19 mouse cellular contexts compared by ENCODE assay signal in genomic region chr8:128166097-128166496, GRCm38 (mm10).
DNase-seq lines count a peak whose midpoint lies in the region; ATAC-seq and TF ChIP-seq lines count a peak whose summit lies in the region.
"Had no signal": no experiment of that assay in that cellular context is flagged by ENCODE, and none has a peak within 500 bp of the region (broad histone marks: within the 10 kb centered on the region; RNA-seq: fewer than 3 reads in every experiment).

No protein-coding gene starts in this region.

- H3K4me3 ChIP-seq in layer of hippocampus, adult 2 months = no peak overlapping the region
- H3K4me3 ChIP-seq: hindbrain, embryonic 12.5 days; limb, embryonic 13.5 days; megakaryocyte, embryonic 14.5 days had no signal

- intact Hi-C loops in heart, postnatal 25 days (cut with DNase I) = no loop called here

- no peak for TF ChIP-seq CTCF in layer of hippocampus, adult 2 months (conservative IDR thresholded peaks at IDR 0.05)

- peak; percentile 92 for ATAC-seq in megakaryocyte, adult 5-6 weeks (ENCODE audit: poor library complexity, severe bottlenecking)
- no peak for ATAC-seq in erythroblast, adult 5-6 weeks (replicated peaks; ENCODE audit: low FRiP score, poor library complexity, severe bottlenecking)
- ATAC-seq: liver, postnatal 0 days; midbrain, embryonic 16.5 days had no signal

- DNase-seq in heart, adult 18-20 months = peak; percentile 10 to 12
- DNase-seq in heart, postnatal 25 days (ENCODE audit: low spot score) = no peak
- DNase-seq in layer of hippocampus, adult 2 months (ENCODE audit: low spot score in 2 of 2) = no peak
- DNase-seq in layer of hippocampus, adult 18-20 months (ENCODE audit: low spot score in 2 of 2) = no peak
- peak; percentile 15 for DNase-seq in CD4-positive, CD25-positive, alpha-beta regulatory T cell, adult 2 months (ENCODE audit: low read depth, low spot score)
- no peak for DNase-seq in adrenal gland, postnatal 25 days
- DNase-seq: cerebellum, adult 8-10 months; gastrocnemius, postnatal 36 days; kidney, postnatal 14 days; liver, postnatal 0 days; retina, postnatal 1 day; thymus, postnatal 25 days had no signal

- peak overlapping the region; percentile 21; the same call in 1 of the 2 replicates for H3K27ac ChIP-seq in layer of hippocampus, adult 2 months
- H3K27ac ChIP-seq: hindbrain, embryonic 12.5 days; limb, embryonic 13.5 days; stomach, postnatal 0 days had no signal

Comparison
In these comparisons a context has a peak if more than half of its experiments do, and no peak if none do; other contexts are left out.
1. DNase-seq: peak in heart, adult 18-20 months (2 of 2) and CD4-positive, CD25-positive, alpha-beta regulatory T cell, adult 2 months (single experiment); none in heart, postnatal 25 days (single experiment), layer of hippocampus, adult 2 months (0 of 2), layer of hippocampus, adult 18-20 months (0 of 2) and adrenal gland, postnatal 25 days (single experiment).